Mouse (Mus musculus) liver, postnatal 0 days (tissue): ENCODE data around the gene Fam189a2. TPM values are rescaled to one million over a fixed set of nuclear protein-coding genes. Genes with fewer than 3 reads are reported as not detected.

ENCODE experiments used
- ATAC-seq: fragments of 200-750 bp; cut with Nextera tagmentation; 2 replicates; pipeline ENCODE4 v1.8.0; 2017; ENCODE audit warnings: mild to moderate bottlenecking, moderate library complexity
- DNase-seq: peaks from one replicate; pipeline ENCODE4 v3.0.0-alpha.2; 2016
- H3K27ac ChIP-seq: fragments of 300-500 bp; sonication (generic); 2 replicates; pipeline ENCODE4 v1.5.1; 2014; ENCODE audit warnings: antibody characterized with exemption, moderate library complexity, mild to moderate bottlenecking, low read depth
- H3K27me3 ChIP-seq: fragments of 300-500 bp; sonication (generic); 2 replicates; pipeline ENCODE4 v1.6.1; 2014; ENCODE audit warnings: low read length, control low read depth, mixed read lengths; ENCODE audit not compliant: insufficient read depth
- H3K36me3 ChIP-seq: fragments of 300-500 bp; sonication (generic); replicated peaks from 2 replicates; pipeline ENCODE4 v1.6.1; 2014; ENCODE audit warnings: mild to moderate bottlenecking, control low read depth, low read length, moderate library complexity, mixed read lengths; ENCODE audit not compliant: insufficient read depth
- H3K4me1 ChIP-seq: fragments of 300-500 bp; sonication (generic); 2 replicates; pipeline ENCODE4 v1.6.1; 2014; ENCODE audit warnings: antibody characterized with exemption, mild to moderate bottlenecking, control low read depth; ENCODE audit not compliant: insufficient read depth
- H3K4me2 ChIP-seq: fragments of 300-500 bp; sonication (generic); 2 replicates; pipeline ENCODE4 v1.6.1; 2014; ENCODE audit warnings: low read depth, mild to moderate bottlenecking, low read length, moderate library complexity, mixed read lengths
- H3K4me3 ChIP-seq: fragments of 300-500 bp; sonication (generic); 2 replicates; pipeline ENCODE4 v1.5.1; 2014; ENCODE audit warnings: low read depth, low read length
- H3K9ac ChIP-seq: fragments of 300-500 bp; sonication (generic); replicated peaks from 2 replicates; pipeline ENCODE4 v1.6.1; 2014; ENCODE audit warnings: mild to moderate bottlenecking, moderate library complexity
- H3K9me3 ChIP-seq: fragments of 300-500 bp; sonication (generic); 2 replicates; pipeline ENCODE4 v1.6.1; 2016; ENCODE audit warnings: mild to moderate bottlenecking, control low read depth, low read length, mixed read lengths
- CTCF ChIP-seq: sonication (generic); IDR thresholded peaks from 2 replicates; pipeline ENCODE4 v1.5.1; 2016; ENCODE audit warnings: antibody characterized with exemption, low read depth
- EP300 ChIP-seq: IDR thresholded peaks from 2 replicates; pipeline ENCODE4 v1.6.1; 2016; ENCODE audit warnings: antibody characterized with exemption, low read depth, mild to moderate bottlenecking
- WGBS: fragments of 180-500 bp; shearing (Covaris S2); extraction: QIAGEN DNeasy Blood & Tissue Kit; methylation state at CpG from one replicate; pipeline ENCODE4 v1.1.7; 2014; ENCODE audit not compliant: insufficient replicate concordance; 5-methylcytosine and 5-hydroxymethylcytosine counted together
- polyA plus RNA-seq: library from polyadenylated mRNA; unstranded; fragments of >200 nt; fragmentation: Nextera tagmentation; extraction: Ambion mirVana; gene quantifications from 2 replicates; pipeline ENCODE4 v1.2.1, GENCODE M21; 2015

Fam189a2 gene
- polyA plus RNA-seq, result 0.11 and 0.27 TPM in 2 replicates

- peak within 1 kb of the TSS; percentile 75 for H3K4me2 ChIP-seq
- DNase-seq (peak; percentile 27), ATAC-seq (peak; percentile 19; the same call in 1 of the 2 replicates)
- H3K27ac ChIP-seq, result no peak within 1 kb of the TSS
- H3K36me3 ChIP-seq, result no peaks in the 10 kb centered on the region
- peak within 1 kb of the TSS; percentile 50 for H3K4me3 ChIP-seq
- H3K9ac ChIP-seq, result peak within 1 kb of the TSS; percentile 7; the same call in 1 of the 2 replicates
- peaks cover 33% of the 10 kb centered on the region for H3K27me3 ChIP-seq
- WGBS, result 3% methylated on average over 42 of the region's 65 CpGs
- no peaks in the 10 kb centered on the region for H3K4me1 ChIP-seq
- TF ChIP-seq EP300 (no peak), CTCF (no peak)
- no peaks in the 10 kb centered on the region for H3K9me3 ChIP-seq
These were observed at the start of gene Fam189a2 for GRCm38 (mm10) chr19:24030871-24031556. Gene Fam189a2, minus strand, starts transcription at chr19:24031019.

- TF ChIP-seq CTCF (no peak), EP300 (no peak)
- H3K9me3 ChIP-seq, result no peaks in the 10 kb centered on the region
- 74% methylated on average over 3 of the region's 3 CpGs for WGBS
- H3K36me3 ChIP-seq, result no peaks in the 10 kb centered on the region
- H3K4me2 ChIP-seq, result no peak overlapping the region
- ATAC-seq (no peak), DNase-seq (no peak)
- no peak overlapping the region for H3K9ac ChIP-seq
- no peaks in the 10 kb centered on the region for H3K4me1 ChIP-seq
- H3K27ac ChIP-seq, result no peak overlapping the region
- H3K27me3 ChIP-seq, result no peaks in the 10 kb centered on the region
- no peak overlapping the region for H3K4me3 ChIP-seq
These were observed 46.8 kb upstream of the Fam189a2 start for GRCm38 (mm10) chr19:24077658-24078057.

- no peak for DNase-seq
- Histone ChIP-seq H3K27ac (no peak overlapping the region), H3K4me3 (no peak overlapping the region), H3K36me3 (no peaks in the 10 kb centered on the region), H3K4me1 (no peaks in the 10 kb centered on the region), H3K9ac (no peak overlapping the region), H3K9me3 (no peaks in the 10 kb centered on the region), H3K27me3 (no peaks in the 10 kb centered on the region), H3K4me2 (no peak overlapping the region)
- no peak for TF ChIP-seq EP300
- TF ChIP-seq CTCF, result no peak
- ATAC-seq, result no peak
- WGBS, result 84% methylated on average over 7 of the region's 7 CpGs
These were observed 45.7 kb upstream of the Fam189a2 start for GRCm38 (mm10) chr19:24076536-24076935.

- no peak overlapping the region for H3K4me2 ChIP-seq
- no peak overlapping the region for H3K4me3 ChIP-seq
- WGBS, result 79% methylated on average over 8 of the region's 8 CpGs
- no peaks in the 10 kb centered on the region for H3K9me3 ChIP-seq
- no peak for TF ChIP-seq CTCF
- TF ChIP-seq EP300, result no peak
- DNase-seq (no peak), ATAC-seq (no peak)
- H3K9ac ChIP-seq, result no peak overlapping the region
- H3K4me1 ChIP-seq, result no peaks in the 10 kb centered on the region
- no peaks in the 10 kb centered on the region for H3K27me3 ChIP-seq
- H3K36me3 ChIP-seq, result no peaks in the 10 kb centered on the region
- no peak overlapping the region for H3K27ac ChIP-seq
These were observed 45.1 kb upstream of the Fam189a2 start for GRCm38 (mm10) chr19:24075927-24076326.

- Histone ChIP-seq H3K4me2 (no peak overlapping the region), H3K9me3 (no peaks in the 10 kb centered on the region), H3K27ac (no peak overlapping the region), H3K27me3 (no peaks in the 10 kb centered on the region), H3K36me3 (no peaks in the 10 kb centered on the region), H3K9ac (no peak overlapping the region), H3K4me3 (no peak overlapping the region), H3K4me1 (no peaks in the 10 kb centered on the region)
- ATAC-seq, result no peak
- WGBS, result 78% methylated on average over 4 of the region's 4 CpGs
- TF ChIP-seq EP300 (no peak), CTCF (no peak)
- no peak for DNase-seq
These were observed 42.3 kb upstream of the Fam189a2 start for GRCm38 (mm10) chr19:24073155-24073554.

- no peak for TF ChIP-seq CTCF
- no peak for TF ChIP-seq EP300
- Histone ChIP-seq H3K4me3 (no peak overlapping the region), H3K4me2 (no peak overlapping the region), H3K36me3 (no peaks in the 10 kb centered on the region), H3K4me1 (no peaks in the 10 kb centered on the region), H3K9me3 (no peaks in the 10 kb centered on the region), H3K27ac (no peak overlapping the region), H3K9ac (no peak overlapping the region), H3K27me3 (no peaks in the 10 kb centered on the region)
- 53% methylated on average over 12 of the region's 12 CpGs for WGBS
- DNase-seq (no peak), ATAC-seq (no peak)
These were observed 33.6 kb upstream of the Fam189a2 start for GRCm38 (mm10) chr19:24064348-24064895.
